Mouse (Mus musculus) layer of hippocampus, adult 9-11 months (tissue): ENCODE data around the gene Srl.
A peak's percentile ranks its signal among the peaks of the same experiment; 100 is the strongest.
"Not testable (repeated sequence)": the region's sequence is repeated elsewhere in the genome, so short reads cannot be mapped to it uniquely, and the experiment has no call there.

Source experiments
- DNase-seq: peaks from one replicate; pipeline ENCODE4 v3.0.0; 2022

Gene Srl

GRCm38 (mm10) chr16:4541501-4542198 is at the start of gene Srl:
Srl (minus strand) TSS chr16:4541816.
- peak; percentile 100 for DNase-seq

- no peak for DNase-seq
These were observed 48.6 kb upstream of the Srl start for GRCm38 (mm10) chr16:4590236-4590635.

GRCm38 (mm10) chr16:4587516-4588210 is 46.0 kb upstream of the Srl start:
- DNase-seq: no peak

GRCm38 (mm10) chr16:4586531-4587123 is 45.0 kb upstream of the Srl start:
- peak; percentile 97 for DNase-seq

GRCm38 (mm10) chr16:4585642-4586530 is 44.3 kb upstream of the Srl start:
- no peak for DNase-seq

GRCm38 (mm10) chr16:4584438-4584837 is 42.8 kb upstream of the Srl start:
- no peak for DNase-seq

GRCm38 (mm10) chr16:4583807-4584206 is 42.2 kb upstream of the Srl start:
- DNase-seq: no peak

- DNase-seq: not testable (repeated sequence)
These were observed 39.6 kb upstream of the Srl start for GRCm38 (mm10) chr16:4581179-4581578.

GRCm38 (mm10) chr16:4578630-4579029 is 37.0 kb upstream of the Srl start:
- DNase-seq: no peak

GRCm38 (mm10) chr16:4576873-4577272 is 35.3 kb upstream of the Srl start:
- no peak for DNase-seq

GRCm38 (mm10) chr16:4576038-4576437 is 34.4 kb upstream of the Srl start:
- DNase-seq: no peak

- DNase-seq: no peak
These were observed 29.1 kb upstream of the Srl start for GRCm38 (mm10) chr16:4570737-4571136.

GRCm38 (mm10) chr16:4567912-4568311 is 26.3 kb upstream of the Srl start:
- DNase-seq: peak; percentile 52

- peak; percentile 57 for DNase-seq
These were observed 18.7 kb upstream of the Srl start for GRCm38 (mm10) chr16:4560145-4560952.

GRCm38 (mm10) chr16:4559715-4560144 is 18.1 kb upstream of the Srl start, which contains the start of gene Tfap4:
Tfap4 (minus strand) TSS chr16:4559854.
- peak; percentile 92 for DNase-seq

GRCm38 (mm10) chr16:4558980-4559631 is 17.5 kb upstream of the Srl start:
- peak; percentile 77 for DNase-seq

GRCm38 (mm10) chr16:4558384-4558979 is 16.9 kb upstream of the Srl start:
- DNase-seq: peak; percentile 95

GRCm38 (mm10) chr16:4557949-4558348 is 16.3 kb upstream of the Srl start:
- DNase-seq: peak; percentile 77

GRCm38 (mm10) chr16:4557085-4557484 is 15.5 kb upstream of the Srl start:
- no peak for DNase-seq

- DNase-seq: no peak
These were observed 13.9 kb upstream of the Srl start for GRCm38 (mm10) chr16:4555555-4555954.
